Mouse (Mus musculus) G1E (cell line): ENCODE data around the gene Srsf6.

Experiments used
- CTCF ChIP-seq: IDR thresholded peaks from 2 replicates; pipeline ENCODE4 v1.5.1; 2012; ENCODE audit warnings: low read depth, low read length, inconsistent platforms, mixed read lengths
- GATA1 ChIP-seq: IDR thresholded peaks from 2 replicates; pipeline ENCODE4 v1.6.1; 2012; ENCODE audit warnings: borderline replicate concordance, low read length, inconsistent platforms, mixed read lengths
- TAL1 ChIP-seq: conservative IDR thresholded peaks from 2 replicates; pipeline ENCODE4 v1.6.1; 2012; ENCODE audit warnings: low read depth, low read length, inconsistent platforms, mixed read lengths

DNA sequence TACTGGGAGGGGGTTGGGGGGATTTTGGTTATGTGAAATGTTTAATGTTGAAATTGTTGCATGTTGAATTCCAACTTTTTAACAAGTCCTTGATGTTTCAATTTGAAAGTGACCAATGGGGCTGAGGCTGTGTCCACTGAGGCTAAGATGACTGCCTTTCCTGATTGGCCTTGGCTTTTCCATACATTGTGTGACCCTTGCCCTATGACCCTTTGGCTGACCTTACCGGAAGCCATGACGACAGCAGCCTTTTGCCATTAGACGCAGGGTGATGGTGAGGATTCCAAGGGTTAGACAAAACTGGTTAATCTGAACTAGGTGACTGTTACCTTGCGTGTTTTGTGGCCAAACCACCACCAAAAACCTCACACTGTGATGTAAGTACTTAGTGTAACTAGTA lies 1.4 kb downstream of the Srsf6 start:
- no peak for TF ChIP-seq CTCF
- TF ChIP-seq TAL1, result no peak
- TF ChIP-seq GATA1, result no peak
